Mouse (Mus musculus) adrenal gland, postnatal 10 days (tissue): ENCODE results near the gene Cela1. TPM values are rescaled to one million over a fixed set of nuclear protein-coding genes. Genes with fewer than 3 reads are reported as not detected.
A peak's percentile ranks its signal among the peaks of the same experiment; 100 is the strongest.

Experiments
- DNase-seq: peaks from one replicate; pipeline ENCODE4 v3.0.0; 2021; ENCODE audit warnings: mixed read lengths
- total RNA-seq, 2 experiments: library from RNA; stranded (reverse); gene quantifications; 2 replicates each; pipeline ENCODE4 v1.2.3; 2021

The Cela1 gene
- total RNA-seq, 2 experiments from 2014 or later: 22.1 to 23.9 TPM

- DNase-seq: no peak
These were observed 18.5 kb upstream of the Cela1 start for GRCm38 (mm10) chr15:100706226-100706625.

- DNase-seq: no peak
These were observed 17.7 kb upstream of the Cela1 start for GRCm38 (mm10) chr15:100705376-100705775.

DNA sequence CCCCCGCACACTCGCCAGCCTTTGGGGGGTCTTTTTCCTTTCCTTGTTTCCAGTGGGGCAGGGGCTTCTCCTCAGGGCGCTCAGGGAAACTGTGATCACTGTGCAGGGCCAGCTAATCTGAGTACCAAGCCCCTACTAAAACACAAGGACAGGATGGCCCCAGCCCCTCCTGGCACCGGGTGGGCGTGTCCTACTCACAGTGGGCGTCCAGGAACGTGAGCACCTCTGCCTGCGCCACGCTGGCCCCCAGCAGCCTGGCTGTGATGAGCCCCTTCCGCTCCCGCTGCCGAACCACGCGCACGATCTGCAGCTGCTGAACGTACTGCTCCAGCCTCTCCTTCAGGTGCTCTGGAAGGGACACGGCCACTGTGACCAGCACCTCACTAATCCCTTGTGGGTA, 16.2 kb upstream of the Cela1 start:
- no peak for DNase-seq

DNA sequence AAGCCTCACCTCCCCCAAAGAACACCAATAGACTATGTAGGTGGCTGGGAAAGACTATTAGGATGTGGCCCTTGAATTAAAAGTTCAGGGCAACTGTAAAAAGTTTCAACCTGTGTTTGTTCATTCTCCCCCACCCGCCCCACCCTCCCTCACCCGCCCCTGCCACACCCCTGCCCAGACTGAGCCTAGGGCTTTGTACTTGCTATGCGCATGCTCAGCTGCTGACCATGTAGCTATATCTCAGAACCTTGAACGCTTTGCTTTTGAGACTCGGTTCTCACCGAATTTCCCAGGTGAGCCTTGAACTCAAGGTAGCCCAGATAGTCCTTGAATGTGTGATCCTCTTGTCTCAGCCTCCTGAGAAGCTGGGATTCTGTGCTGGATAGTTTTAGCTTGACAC, 14.1 kb upstream of the Cela1 start:
- no peak for DNase-seq

DNA sequence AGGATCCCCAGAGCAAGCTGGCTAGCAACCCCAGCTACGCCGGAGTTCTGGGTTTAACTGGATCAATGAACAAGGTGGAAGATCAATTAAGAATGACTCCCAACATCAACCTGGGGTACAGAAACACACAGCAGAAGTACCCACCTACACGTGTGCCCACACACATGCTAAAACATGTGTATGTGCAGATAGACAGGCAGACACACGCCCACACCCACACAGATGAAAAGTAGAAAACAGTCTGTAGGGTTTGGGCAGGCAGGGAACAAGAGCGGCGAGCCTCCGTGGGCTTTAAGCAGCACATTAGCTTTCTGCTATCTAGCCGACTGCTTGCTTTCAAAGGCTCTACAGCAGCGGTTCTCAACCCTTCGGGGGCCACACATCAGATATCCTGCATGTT, 13.4 kb upstream of the Cela1 start:
- no peak for DNase-seq

GRCm38 (mm10) chr15:100700424-100700823, 12.7 kb upstream of the Cela1 start:
- no peak for DNase-seq

DNA sequence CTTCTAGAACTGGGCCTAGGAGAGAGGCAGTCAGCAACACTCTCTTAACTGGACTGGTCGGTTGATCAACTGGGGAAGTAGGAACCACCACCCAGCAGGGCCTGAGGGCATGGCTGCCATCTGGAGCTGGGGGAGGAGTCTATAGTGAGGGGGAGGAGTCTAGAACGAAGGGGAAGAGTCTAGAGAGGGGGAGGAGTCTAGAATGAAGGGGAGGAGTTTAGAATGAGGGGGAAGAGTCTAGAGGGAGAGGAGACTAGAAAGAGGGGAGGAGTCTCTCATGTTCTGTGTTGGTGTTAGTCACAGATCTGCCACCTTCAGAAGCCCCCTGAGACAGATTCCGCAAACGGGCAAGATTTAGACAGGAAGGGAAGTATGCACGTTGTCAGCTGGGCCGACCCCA, 11.7 kb upstream of the Cela1 start:
- DNase-seq: no peak

GRCm38 (mm10) chr15:100698078-100698477, 10.4 kb upstream of the Cela1 start:
- no peak for DNase-seq

- peak; percentile 74 for DNase-seq
These were observed 6.7 kb upstream of the Cela1 start for GRCm38 (mm10) chr15:100694406-100694805.

- no peak for DNase-seq
These were observed 4.3 kb upstream of the Cela1 start for GRCm38 (mm10) chr15:100691990-100692389.

- peak; percentile 69 for DNase-seq
These were observed 732 bp downstream of the Cela1 start for GRCm38 (mm10) chr15:100686989-100687388.

GRCm38 (mm10) chr15:100686434-100686833, 1.3 kb downstream of the Cela1 start:
- DNase-seq: no peak

GRCm38 (mm10) chr15:100685849-100686248, 1.9 kb downstream of the Cela1 start:
- DNase-seq: no peak

GRCm38 (mm10) chr15:100685255-100685654, 2.5 kb downstream of the Cela1 start:
- no peak for DNase-seq

DNA sequence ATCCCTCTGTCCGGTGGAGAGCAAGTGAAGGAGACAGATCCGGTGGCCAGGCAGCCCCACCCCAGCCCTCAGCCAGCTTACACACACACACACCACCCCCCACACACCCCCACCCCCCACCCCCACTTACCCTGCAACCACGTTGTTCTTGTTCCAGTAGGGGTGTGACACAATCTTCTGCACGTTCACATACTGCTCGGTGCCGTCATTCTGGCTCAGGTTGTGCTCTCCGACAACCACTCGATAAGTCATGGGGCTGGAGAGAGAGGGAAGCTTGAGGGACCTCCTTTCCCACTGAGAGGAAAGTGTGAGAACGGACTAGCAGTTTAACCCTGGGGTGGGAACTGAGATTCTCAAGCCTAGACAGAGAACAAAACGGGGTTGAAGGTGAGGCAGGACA, 3.3 kb downstream of the Cela1 start:
- no peak for DNase-seq

DNA sequence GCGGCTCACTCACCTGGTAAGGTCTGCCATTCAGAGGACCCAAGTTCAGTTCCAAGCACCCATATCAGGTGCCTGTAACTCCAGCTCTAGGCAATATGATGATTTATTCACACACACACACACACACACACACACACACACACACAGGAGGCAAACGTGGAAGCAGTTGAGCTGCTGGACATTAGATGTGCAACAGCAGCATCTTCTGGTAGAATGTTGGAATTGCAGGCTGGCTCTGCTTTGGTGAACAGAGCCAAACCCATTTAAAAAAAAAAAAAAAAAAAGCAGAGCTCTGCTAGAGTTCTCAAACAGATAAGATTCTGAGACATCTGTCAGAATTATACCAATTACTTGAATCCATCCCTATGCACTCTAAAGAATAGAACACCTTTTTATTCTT, 4.7 kb downstream of the Cela1 start:
- peak; percentile 86 for DNase-seq

DNA sequence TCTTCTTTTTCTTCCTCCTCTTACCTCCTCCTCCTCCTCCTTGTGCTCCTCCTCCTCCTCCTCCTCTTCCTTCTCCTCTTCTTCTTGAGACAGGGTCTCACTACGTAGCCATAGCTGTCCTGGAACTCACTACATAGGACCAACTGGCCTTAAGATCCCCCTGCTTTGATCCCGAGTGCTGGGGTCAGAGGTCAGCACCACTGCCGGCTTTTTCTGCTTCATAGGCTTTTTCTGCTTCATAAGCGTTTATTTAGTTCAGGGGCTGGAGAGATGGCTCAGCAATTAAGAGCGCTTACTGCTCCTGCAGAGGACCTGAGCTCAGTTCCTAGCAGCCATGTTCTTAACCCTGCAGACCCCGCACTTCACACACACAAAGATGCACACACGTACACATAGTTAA, 6.0 kb downstream of the Cela1 start:
- DNase-seq: no peak

DNA sequence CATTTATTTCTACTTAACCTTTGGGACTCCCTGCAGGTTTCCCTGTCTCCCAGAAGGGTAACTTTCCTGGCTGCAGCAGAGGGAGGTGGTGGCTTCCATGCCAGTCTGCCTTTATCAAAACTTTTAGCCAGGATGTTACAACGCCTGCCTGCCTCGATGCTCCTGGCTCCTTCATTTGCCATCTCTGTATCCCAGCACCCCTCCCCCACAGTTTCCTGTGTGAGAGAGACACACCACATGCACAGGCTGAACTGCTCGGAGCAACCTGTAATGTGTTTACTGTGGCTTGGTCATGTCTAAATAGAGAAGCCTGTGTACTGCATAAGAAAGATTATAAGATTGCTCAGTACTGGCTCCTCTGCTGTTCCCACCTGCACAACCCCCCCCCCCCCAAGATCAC, 7.3 kb downstream of the Cela1 start:
- no peak for DNase-seq

GRCm38 (mm10) chr15:100679005-100679404, 8.7 kb downstream of the Cela1 start:
- DNase-seq: no peak

DNA sequence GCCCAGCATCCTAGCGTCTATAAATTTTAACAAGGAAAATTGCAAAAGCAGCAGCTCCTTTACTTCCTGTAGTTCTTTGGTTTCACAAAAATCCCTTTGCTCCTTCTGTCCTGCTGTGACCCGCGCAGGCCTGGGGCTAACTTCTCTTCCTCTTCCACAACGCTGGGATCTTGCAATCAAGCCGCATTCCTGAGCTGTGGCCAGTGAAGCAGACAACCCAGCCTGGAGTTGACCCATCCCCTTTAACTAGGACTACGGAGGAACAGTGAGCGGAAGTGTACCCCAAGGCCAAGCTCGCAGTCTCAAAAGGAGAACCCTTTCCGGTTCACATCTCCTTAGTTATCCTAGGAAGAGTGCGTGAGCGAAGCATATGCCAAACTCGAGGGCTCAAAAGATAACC, 9.1 kb downstream of the Cela1 start:
- no peak for DNase-seq

- no peak for DNase-seq
These were observed 10.0 kb downstream of the Cela1 start for GRCm38 (mm10) chr15:100677675-100678074.

- DNase-seq: no peak
These were observed 11.2 kb downstream of the Cela1 start for GRCm38 (mm10) chr15:100676521-100676920.

DNA sequence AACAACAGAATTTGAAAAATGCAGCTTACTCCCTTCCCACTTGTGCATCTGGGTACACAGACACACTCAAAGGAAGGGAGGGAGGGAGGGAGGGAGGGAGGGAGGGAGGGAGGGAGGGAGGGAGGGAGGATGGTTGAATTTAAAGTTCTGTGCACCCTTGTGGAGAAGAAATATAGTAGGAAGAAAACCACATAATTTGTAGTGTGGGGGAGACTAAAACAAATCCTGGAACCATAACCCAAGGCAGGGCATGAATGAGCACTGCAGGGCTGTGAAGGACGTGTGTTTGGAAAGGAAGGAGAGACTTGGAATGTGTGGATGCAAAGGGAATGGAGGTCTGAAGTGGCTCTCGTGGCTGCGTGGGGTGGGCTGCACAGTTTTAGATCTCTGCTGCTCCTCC, 12.2 kb downstream of the Cela1 start:
- DNase-seq: no peak

GRCm38 (mm10) chr15:100674566-100674965, 13.2 kb downstream of the Cela1 start:
- no peak for DNase-seq

DNA sequence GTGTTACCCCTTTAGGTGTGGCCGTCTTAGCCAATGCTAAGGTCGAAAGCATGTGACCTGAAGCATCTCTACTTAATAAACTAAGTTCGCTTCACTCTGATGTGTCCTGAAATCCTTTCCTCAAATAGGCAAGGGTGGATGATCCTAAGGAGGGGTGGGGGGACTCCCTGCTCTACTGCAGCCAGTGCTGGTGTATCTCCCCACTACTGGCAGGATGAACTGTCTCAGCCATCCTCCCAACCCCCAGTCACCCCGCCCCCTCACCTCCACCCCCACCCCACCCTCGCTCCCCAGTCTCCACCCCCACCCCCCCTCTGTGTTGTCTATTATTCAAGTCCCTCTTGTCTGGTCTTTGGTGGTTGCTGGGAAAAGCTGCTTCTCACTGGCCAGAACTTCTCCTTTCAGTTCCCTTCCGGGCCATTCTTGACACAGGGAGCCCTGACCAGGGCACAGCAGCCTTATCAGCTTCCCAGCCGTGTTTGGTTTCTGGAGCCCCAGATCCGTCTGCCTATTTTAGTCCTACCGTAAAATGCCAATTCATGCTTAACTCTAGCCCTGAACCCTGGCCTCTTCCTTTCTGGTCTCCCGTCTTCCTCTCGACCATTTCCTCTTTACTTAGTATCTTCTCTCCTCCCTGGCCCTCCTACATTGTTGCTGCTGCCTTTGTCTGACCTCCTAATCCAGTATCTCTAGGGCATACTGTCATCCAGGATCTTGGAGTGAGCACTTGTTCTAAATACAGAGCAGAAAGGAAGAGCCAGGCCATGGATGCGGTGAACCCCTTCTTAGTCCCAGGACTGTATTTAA, 13.9 kb downstream of the Cela1 start:
- no peak for DNase-seq
